Comparison of ENCODE assay signal across 10 mouse cellular contexts in genomic region chr5:104239674-104240378, GRCm38 (mm10). TPM values are rescaled to one million over a fixed set of nuclear protein-coding genes. Genes with fewer than 3 reads are reported as not detected.
A peak's percentile ranks its signal among the peaks of the same experiment; 100 is the strongest.
DNase-seq lines count a peak whose midpoint lies in the region; ATAC-seq lines count a peak whose summit lies in the region.
"Had no signal": no experiment of that assay in that cellular context is flagged by ENCODE, and none has a peak within 500 bp of the region (broad histone marks: within the 10 kb centered on the region; RNA-seq: fewer than 3 reads in every experiment).

No protein-coding gene starts in this region.

- no peak for ATAC-seq in frontal cortex, adult (ENCODE audit: low TSS enrichment)
- ATAC-seq in megakaryocyte progenitor cell, adult 5-6 weeks (replicated peaks; ENCODE audit: poor library complexity): no peak
- ATAC-seq in granulocyte monocyte progenitor cell, adult 5-6 weeks (replicated peaks; ENCODE audit: poor library complexity, severe bottlenecking): no peak
- ATAC-seq: forebrain, embryonic 15.5 days had no signal

- DNase-seq in frontal cortex, postnatal 36 days (ENCODE audit: low spot score in 2 of 2): peak; percentile 8 to 14
- peak; percentile 90 for DNase-seq in Muller cell, postnatal 12 days (ENCODE audit: inconsistent ontology term)
- DNase-seq in gastrocnemius, postnatal 36 days: peak; percentile 18 to 50
- peak; percentile 12 to 42 for DNase-seq in lung, adult 18-20 months
- no peak for DNase-seq in liver
- DNase-seq: midbrain, embryonic 14.5 days had no signal

- intact Hi-C loops in gastrocnemius, postnatal 36 days (cut with DNase I): no loop called here

RNA-seq across cellular contexts. Expression of gene Dmp1, which starts 37.4 kb away (rescaled TPM):
- 1 to 10 TPM; 1.4 to 2.1 TPM for total RNA-seq in gastrocnemius, postnatal 36 days (2021)
- total RNA-seq in megakaryocyte progenitor cell, adult 5-6 weeks (2015): not detected in 2 replicates
- total RNA-seq in megakaryocyte progenitor cell, adult 5-6 weeks (2017): not detected in 2 replicates
- not detected in 2 replicates for total RNA-seq in granulocyte monocyte progenitor cell, adult 5-6 weeks (2014; fragmentation: Nextera tagmentation)
- total RNA-seq in granulocyte monocyte progenitor cell, adult 5-6 weeks (2017): not detected in 2 replicates

RNA-seq across cellular contexts. Expression of gene Ibsp, which starts 59.1 kb away (rescaled TPM):
- not detected for total RNA-seq in gastrocnemius, postnatal 36 days (2021)
- not detected in 2 replicates for total RNA-seq in megakaryocyte progenitor cell, adult 5-6 weeks (2015)
- 0.07 TPM in 1 of 2 replicates, not detected in the other for total RNA-seq in megakaryocyte progenitor cell, adult 5-6 weeks (2017)
- total RNA-seq in granulocyte monocyte progenitor cell, adult 5-6 weeks (2014; fragmentation: Nextera tagmentation): not detected in 2 replicates
- 1.0 TPM in 1 of 2 replicates, not detected in the other for total RNA-seq in granulocyte monocyte progenitor cell, adult 5-6 weeks (2017)
